Mouse (Mus musculus) cortical plate, adult 2 months (tissue): ENCODE results near the gene Ppp2r1b.

Source experiments
- CTCF ChIP-seq: fragments of 200-500 bp; IDR thresholded peaks from 2 replicates; pipeline ENCODE4 v1.5.1; 2011; ENCODE audit warnings: mild to moderate bottlenecking, control low read depth, low read length; ENCODE audit not compliant: insufficient read depth; ENCODE audit errors: extremely low read depth
- POLR2A ChIP-seq: fragments of 200-500 bp; IDR thresholded peaks from 2 replicates; pipeline ENCODE4 v1.6.1; 2011; ENCODE audit warnings: mild to moderate bottlenecking, low read length, control low read depth; ENCODE audit not compliant: insufficient read depth; ENCODE audit errors: extremely low read depth

- TF ChIP-seq POLR2A, result no peak
- TF ChIP-seq CTCF, result no peak
These were observed 29.4 kb upstream of the Ppp2r1b start for GRCm38 (mm10) chr9:50815666-50816065.
